Mouse (Mus musculus) mouse embryonic stem cell (cell line): Measurements from ENCODE around the gene Chrdl2.

ENCODE experiments used
- in situ Hi-C, 2 experiments: fragments of 300-500 bp; cut with MboI; formaldehyde crosslinking; loops; 1 replicate in 1 of 2; 3 replicates in 1 of 2; pipeline ENCODE4 v1.14.3; 2019 to 2020; ENCODE audit warnings: low sequenced_read_pairs in 2 of 2, low pct_unique_long_range_greater_than_20kb in 1 of 2, mixed read lengths in 1 of 2; ENCODE audit not compliant: unreplicated experiment in 1 of 2

Chrdl2 gene

DNA sequence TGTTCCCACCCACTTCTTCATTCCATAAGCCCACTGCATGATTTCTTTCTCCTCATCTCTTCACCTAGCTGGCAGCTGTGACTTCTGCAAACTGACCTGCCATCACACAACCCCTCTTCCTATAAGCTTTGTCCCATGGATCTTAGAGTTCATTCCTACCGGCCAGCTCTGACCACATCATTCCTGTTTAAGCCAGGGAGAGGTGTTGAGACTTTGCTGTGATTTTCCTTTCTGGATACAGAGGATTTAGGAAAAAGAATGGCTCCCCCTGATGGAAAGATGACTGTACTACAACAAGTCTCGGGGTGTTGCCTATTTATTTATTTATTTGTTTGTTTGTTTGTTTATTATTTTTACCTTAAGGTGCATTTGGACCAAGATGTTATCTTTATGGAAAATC lies 24.7 kb upstream of the Chrdl2 start:
- in situ Hi-C loops = no loop called here

DNA sequence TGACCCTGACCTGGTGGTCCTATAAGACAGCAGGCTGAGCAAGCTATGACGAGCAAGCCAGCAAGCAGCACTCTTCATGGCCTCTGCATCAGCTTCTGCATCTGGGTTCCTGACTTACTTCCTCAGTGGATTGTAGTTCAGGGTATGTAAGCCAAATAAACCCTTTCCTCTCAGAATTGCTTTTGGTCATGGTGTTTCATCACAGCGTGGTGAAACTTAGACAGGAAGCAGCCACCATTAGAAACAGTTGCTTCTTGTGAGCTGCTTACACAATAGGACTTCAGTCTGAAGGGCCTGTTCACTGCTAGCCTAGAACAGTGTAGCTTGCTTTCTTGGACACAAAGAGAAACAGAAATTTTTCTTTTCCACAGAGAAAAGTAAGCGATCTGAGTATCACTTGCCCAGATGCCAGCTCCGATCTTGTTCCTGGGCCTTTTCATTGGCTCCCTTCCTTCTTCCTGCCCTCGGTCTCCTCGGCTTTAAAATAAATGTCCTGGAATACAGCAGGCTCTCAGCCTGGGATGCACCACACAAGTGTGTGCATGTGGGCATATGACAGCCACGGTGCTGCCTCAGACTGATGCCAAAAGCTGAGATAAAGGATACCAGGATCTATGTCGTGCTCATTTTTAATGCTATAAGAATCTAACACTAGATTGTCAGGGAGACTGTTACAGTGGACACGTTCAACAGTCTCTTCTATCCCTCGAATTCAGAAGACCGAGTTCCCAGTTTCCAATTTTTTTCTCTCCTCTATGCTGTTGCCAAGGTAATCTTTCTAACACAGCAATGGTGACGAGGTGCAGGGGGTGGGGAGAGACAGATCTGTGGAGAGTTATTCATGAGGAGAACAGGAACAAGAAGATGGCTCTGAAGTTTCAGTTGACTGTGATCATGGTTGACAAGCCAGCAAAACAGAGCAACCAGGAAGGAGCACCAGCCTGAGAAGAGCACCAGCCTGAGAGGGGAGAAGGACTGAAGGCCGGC lies 23.4 kb upstream of the Chrdl2 start:
- in situ Hi-C loops = no loop called here

DNA sequence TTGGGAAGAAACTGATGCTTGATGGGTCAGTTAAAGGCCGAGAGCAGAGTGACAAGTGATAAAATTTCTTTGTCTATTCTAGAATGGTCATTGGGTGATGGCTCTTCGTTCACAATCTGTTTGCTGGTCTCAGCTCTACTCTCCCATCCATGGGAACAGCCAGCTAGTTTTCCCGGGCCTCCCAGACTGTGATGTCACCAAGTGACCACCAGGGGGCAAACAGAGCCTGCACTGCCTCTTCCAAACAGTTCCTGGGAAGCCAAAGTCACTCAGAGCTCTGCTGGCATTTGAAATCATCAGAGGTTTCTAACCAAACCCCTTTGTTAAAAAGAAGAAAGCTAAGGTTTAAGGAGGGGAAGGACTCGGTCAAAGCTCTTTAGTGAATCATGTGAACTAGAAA lies 17.2 kb upstream of the Chrdl2 start:
- in situ Hi-C loops = no loop called here

DNA sequence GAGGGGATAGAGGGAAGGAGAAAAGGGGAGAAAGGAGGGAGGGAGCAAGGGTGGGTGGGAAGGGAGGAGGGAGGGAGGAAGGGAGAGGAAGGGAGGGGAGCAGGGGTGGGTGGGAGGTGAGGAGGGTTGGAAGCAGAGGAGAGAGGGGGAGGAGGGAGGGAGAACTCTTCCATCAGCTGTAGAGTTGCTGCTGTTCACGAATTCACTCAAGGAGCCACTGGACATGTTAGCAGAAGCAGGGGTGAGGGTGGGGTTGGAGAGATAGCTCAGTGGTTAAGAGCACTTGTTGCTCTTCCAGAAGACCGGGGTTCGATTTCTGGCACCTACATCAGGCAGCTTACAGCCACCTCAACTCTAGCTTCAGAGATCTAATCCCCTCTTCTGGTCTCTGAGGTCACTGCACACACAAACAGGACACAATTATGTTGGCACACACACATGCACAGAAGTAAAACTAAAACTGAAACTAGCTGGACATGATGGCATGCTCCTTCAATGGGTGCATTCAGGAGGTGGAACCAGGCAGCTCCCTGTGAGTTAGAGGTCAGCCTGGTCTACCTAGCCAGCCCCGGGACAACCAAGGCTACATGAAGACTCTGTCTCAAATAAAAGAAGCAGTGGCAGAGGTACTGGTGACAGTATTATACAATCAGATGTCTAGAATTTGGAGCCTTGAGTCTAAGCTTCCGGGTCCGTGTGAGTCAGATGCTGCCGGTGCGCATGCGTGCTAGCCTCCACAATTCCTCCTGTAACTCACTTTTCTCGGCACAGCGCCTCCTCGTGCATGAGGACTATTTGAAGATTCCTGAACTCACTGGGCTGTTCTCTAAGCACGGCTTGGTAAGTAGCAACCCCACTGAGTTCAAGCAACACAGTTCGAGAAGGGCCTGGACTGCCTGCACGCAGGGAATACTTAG lies 15.9 kb upstream of the Chrdl2 start:
- in situ Hi-C loops = no loop called here

DNA sequence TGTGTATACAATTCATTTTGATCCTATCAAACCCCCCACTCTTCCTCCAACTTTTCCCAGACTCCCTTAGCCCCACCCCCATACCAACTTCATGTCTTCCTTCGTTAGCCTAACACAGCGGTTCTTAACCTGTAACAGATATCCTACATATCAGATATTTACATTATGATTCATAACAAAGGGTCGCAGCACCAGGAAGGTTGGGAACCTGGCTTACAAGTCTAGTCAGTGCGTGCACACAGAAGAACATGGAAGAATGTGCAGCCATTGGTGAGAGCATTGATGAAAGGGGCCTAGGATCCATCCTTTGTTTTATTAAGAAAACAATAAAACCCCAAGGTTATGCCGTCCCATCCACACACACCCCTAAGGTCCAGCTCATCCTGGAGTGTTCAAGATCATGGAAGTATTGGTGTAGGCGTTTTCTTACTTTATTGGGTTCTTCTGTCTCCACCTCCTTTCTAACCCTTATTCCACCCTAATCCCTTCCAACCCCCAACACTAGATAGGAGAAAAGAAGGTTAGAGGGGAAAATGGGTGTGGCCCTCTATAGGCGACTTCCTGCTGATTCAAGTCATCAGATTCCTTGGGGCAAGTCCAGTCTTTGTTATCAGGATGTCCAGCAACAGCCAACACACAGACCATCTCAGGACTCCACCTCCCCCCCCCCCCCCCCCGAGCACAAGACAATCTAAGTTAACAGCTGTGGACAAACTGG lies 14.8 kb upstream of the Chrdl2 start:
- in situ Hi-C loops = no loop called here

DNA sequence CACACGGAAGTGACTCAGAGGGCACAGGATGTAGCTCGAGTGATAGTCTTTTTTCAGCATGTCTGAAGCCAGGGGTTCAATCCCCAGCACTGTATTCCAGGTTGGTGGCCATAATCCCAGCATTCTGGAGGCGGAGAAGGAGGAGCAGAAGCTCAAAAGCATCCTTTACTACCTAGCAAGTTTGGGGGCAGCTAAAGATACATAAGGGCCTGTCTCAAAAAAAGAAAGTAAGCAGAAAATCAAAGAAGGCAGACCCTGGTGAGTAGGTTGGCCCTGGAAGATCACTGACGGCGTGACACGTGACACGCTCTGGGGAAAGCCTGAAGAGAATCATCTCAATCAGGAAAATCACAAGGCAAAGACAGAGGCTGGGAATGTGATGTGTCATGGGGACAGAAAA lies 12.8 kb upstream of the Chrdl2 start:
- in situ Hi-C loops = no loop called here

DNA sequence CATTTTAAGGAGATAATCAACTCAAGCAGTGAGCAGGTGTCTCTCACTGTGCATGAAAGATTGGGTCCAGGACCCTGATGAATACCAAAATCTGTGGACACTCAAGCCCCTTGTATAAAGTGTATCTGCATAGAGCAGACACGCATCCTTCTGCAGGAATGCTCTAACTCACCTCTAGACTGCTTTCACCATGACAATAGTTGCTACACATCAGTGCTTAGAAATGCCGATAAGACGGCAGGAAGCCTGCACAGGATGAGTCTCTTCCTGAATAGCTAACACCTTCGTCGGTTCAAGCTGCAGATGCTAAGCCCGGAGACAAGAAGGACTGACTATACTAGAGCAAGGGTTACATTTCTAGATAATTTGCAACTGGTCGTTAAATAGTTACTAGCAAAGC lies 10.8 kb upstream of the Chrdl2 start:
- in situ Hi-C loops = no loop called here

DNA sequence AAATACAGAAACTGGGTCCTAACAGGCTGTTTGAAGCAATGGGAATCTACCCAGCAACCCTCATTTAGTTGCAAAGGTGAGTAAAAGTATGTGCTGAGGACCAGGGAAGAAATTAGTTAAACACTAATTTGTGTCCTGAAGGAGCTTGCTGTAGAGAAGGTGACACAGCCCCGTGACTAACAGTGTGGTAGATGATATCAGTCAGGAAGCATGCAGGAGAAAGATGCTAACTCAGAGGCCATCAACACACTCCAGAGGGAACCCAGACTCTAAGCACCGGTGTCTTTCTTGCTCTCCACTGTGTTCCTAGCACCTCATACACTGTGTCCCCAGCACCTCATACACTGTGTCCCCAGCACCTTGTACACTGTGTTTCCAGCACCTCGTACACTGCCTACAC lies 7.3 kb upstream of the Chrdl2 start:
- in situ Hi-C loops = no loop called here

DNA sequence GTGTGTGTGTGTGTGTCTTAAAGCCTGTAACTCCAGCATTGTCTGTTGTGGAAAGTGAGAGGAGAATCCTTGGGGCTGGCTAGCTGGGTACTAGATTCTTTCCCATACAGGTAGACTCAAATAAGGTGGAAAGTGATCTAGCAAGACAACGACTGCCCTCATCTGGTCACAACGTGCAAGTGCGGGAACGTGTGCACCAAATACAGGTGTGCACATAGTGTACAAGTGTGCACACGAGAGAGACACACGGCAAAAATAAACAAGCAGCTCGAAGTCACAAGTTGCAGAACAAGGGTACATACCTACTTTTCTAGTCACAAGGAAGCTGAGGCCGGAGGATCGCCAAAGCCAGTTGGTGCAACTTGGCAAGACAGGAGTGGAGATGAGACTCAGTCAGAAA lies 2.2 kb upstream of the Chrdl2 start:
- in situ Hi-C loops = no loop called here

DNA sequence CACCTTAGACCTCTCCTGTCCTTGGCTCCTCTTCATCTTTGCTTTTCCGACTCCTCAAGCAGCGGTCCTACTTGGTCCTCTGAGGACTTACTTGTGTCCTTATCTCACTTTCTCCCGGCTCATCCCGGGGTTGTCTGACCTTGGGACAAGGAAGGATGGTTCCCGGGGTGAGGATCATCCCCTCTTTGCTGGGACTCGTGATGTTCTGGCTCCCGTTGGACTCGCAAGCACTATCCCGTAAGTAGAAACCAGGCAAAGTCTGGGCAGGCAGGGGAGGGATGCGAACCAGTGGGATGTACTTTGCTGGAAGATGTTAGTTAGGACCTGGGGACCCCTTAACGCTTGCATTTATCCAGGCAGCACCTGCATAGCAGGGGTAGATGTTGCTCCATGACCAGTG lies 439 bp downstream of the Chrdl2 start:
- in situ Hi-C loops = no loop called here

DNA sequence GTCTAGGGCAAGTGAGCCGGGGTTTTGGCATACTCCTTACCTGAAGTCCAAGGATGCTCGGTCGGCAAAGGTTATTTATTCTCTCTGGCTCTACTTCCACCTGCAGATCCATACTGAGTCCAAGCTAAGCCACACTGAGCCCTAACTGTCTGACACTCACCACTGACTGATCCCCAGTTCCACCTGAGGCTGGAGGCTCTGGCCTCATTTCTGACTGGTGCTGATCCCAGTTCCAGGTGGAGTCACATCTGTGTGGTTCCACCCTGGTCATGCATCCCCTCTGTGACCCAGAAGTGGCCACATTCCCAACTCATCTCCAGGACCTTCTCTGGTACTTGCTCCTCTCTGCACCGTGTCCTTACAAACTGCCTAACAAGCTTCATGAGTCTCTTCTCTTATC lies 2.8 kb downstream of the Chrdl2 start:
- in situ Hi-C loops = no loop called here

DNA sequence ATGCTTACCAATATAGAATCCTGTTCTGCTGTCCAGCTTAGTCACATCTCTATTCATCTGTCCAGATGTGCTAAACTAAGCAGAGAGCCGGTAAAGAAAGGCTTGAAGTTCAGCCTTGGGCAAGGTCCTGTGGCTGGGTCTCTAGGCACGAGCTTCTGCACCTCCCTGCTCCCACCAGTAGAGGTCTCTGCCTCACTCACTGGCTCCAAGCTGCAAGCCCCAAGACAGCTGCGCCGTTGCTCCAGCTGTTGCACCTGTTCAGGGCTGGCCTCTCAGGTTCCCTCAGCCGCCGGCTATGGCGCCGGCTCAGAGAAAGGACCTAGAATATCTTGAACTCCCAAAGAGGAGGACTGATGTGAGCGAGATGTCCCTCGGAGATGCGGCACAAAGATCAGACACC lies 3.7 kb downstream of the Chrdl2 start:
- in situ Hi-C loops = no loop called here

DNA sequence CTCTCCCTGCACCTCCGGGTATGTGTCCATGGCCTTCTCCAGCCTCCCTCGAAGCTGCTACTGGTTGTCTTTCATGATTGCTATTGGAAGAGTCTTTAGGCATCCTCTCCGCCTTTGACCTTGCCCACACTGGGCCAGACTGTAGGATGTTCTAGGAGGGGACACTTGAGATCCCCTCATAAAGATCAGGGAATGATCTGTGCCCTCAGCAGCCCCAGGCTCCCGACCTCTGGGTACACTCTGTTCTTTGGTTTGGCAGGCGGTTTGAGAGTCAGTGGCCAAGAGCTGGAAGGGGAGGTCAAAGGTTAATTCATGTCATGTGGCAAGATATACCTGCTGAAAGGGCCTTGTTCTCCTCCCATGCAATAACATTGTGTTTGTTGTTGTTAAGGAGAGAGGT lies 4.7 kb downstream of the Chrdl2 start:
- in situ Hi-C loops = no loop called here

DNA sequence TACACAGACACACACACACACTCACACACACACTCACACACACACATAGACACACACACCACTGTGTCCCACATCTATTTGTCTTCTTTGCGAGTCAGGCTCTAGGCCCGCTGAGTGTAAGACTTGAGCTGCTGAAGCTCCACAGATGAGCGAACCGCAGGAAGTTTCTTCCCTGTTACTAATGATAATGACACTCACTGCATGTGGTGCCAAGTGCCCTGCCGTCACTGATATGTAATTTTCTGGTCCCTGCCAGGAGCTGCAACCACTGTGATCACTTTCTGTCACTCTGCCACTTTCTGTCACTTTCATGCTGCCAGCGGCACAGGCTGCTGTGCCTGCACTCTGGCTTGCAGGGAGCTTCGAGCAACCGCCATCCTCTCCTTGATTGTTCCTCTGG lies 6.1 kb downstream of the Chrdl2 start:
- in situ Hi-C loops = no loop called here

DNA sequence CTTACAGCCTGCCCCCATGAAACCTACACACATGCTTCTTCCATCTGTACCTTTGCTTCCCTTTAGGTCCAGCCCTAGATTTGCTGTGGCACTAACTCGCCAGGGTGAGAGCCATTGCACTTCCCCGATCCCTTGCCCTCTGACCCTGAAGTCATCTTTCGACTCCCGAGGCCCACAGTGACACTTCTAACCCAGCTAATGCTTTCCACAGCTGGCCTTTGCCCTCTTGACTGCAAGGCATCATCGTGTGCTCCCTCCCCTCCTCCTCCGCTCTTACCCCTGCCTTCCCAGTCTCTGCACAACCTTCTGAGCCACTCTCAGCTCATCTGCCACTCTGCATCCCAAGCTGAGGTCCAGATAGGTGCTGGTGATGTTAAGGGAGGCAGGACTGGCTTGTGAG lies 6.5 kb downstream of the Chrdl2 start:
- in situ Hi-C loops = no loop called here

DNA sequence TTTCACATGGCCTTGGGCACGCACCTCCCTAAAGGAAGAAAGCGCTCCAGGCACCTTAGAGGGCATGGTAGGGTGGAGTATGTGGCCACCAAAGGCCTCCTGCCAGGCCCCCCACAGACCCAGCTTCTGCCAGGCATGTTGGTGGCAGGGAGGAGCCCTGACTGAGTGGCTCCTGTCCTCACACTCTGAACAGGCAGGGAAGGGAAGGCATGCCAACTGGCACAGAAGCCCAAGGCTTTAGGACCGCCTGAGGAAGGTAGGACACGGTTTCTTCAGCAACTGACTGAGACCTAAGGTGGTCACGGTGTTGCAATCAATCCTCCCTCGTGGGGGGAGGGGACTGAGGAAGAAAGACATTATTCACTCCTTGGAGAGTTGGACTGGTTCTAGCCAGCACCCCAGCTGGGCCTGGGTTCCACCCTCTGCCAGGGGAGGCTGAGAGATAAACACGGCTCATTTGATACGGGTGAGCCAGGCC lies 8.2 kb downstream of the Chrdl2 start:
- in situ Hi-C loops = no loop called here

DNA sequence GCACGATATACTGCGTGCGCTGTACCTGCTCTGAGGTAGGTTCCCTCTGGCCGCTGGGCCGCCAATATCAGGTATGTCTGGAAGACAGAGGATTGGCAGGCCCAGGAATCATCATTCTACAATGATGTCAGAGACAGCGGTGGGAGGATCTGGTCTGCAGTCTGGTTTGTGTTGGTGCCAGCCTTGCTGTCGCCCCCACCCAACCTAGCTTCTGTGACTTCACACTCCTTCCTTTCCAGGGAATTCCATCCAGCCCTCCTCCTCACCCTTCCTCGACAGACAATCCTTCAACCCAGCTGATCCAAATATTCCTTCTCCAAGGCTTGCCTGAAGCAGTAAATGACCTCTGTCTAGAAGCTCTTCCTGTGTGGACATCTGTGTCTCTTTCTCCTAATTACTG lies 11.1 kb downstream of the Chrdl2 start:
- in situ Hi-C loops = no loop called here

DNA sequence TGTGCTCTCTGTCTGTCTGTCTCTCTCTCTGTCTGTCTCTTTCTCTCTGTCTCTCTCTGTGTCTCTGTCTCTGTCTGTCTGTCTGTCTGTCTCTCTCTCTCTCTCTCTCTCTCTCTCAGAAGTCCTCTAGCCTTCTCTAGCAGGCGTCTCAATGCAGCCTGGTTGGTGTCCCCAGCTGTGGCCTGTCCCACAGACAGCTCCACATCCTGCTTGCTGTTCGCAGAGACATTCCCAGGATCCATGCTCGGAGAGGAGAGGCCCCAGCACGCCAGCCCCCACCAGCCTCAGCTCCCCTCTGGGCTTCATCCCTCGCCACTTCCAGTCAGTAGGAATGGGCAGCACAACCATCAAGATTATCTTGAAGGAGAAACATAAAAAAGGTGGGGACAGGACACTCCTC lies 21.4 kb downstream of the Chrdl2 start:
- in situ Hi-C loops = no loop called here

DNA sequence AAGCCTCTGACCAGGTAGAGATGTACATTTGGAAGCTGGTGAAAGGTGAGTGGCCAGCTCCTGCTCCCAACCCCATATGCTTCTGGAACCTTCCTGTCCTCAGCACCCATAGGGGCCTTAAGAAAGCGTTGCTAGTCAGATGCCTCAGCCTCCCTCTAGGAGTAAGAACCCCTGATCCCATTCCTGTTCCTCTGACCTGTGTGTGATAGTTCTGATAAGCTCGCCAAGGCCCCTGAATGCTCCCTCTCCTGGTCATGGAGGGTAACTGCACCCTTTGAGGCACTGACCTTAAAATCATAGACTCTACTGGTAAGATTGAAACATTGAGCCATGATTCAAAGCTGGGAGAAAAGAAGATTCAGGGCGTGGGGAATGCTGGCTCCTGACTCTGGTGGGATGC lies 23.3 kb downstream of the Chrdl2 start:
- in situ Hi-C loops = no loop called here
